Mouse (Mus musculus) stomach, postnatal 0 days (tissue): ENCODE data around the gene Slc26a10. TPM values are rescaled to one million over a fixed set of nuclear protein-coding genes. Genes with fewer than 3 reads are reported as not detected.
"Not testable (repeated sequence)": the region's sequence is repeated elsewhere in the genome, so short reads cannot be mapped to it uniquely, and the experiment has no call there.

Experiments used
- ATAC-seq: fragments of 200-750 bp; cut with Nextera tagmentation; 2 replicates; pipeline ENCODE4 v1.8.0; 2017; ENCODE audit not compliant: low FRiP score, low TSS enrichment
- DNase-seq: peaks from one replicate; pipeline ENCODE4 v3.0.0-alpha.2; 2016; ENCODE audit warnings: low spot score
- H3K27ac ChIP-seq: fragments of 300-500 bp; sonication (generic); replicated peaks from 2 replicates; pipeline ENCODE4 v1.5.1; 2014; ENCODE audit warnings: mild to moderate bottlenecking, control low read depth
- H3K27me3 ChIP-seq: fragments of 300-500 bp; sonication (generic); 2 replicates; pipeline ENCODE4 v1.6.1; 2014; ENCODE audit warnings: low read length; ENCODE audit not compliant: control insufficient read depth, insufficient read depth
- H3K36me3 ChIP-seq: fragments of 300-500 bp; sonication (generic); 2 replicates; pipeline ENCODE4 v1.6.1; 2014; ENCODE audit warnings: low read length, mixed read lengths; ENCODE audit not compliant: control insufficient read depth, insufficient read depth
- H3K4me1 ChIP-seq: fragments of 300-500 bp; sonication (generic); replicated peaks from 2 replicates; pipeline ENCODE4 v1.6.1; 2014; ENCODE audit warnings: antibody characterized with exemption; ENCODE audit not compliant: control insufficient read depth, insufficient read depth
- H3K4me2 ChIP-seq: fragments of 300-500 bp; sonication (generic); replicated peaks from 2 replicates; pipeline ENCODE4 v1.6.1; 2014; ENCODE audit warnings: low read depth, mild to moderate bottlenecking, control low read depth, moderate library complexity
- H3K4me3 ChIP-seq: fragments of 300-500 bp; sonication (generic); 2 replicates; pipeline ENCODE4 v1.5.1; 2014; ENCODE audit warnings: low read depth, low read length, control low read depth
- H3K9ac ChIP-seq: fragments of 300-500 bp; sonication (generic); 2 replicates; pipeline ENCODE4 v1.6.1; 2014; ENCODE audit warnings: mild to moderate bottlenecking, low read length, control low read depth, mixed read lengths
- H3K9me3 ChIP-seq: fragments of 300-500 bp; sonication (generic); 2 replicates; pipeline ENCODE4 v1.6.1; 2016; ENCODE audit warnings: low read length; ENCODE audit not compliant: control insufficient read depth
- CTCF ChIP-seq: IDR thresholded peaks from 2 replicates; pipeline ENCODE4 v1.5.1; 2016; ENCODE audit warnings: antibody characterized with exemption, low read depth, mild to moderate bottlenecking, moderate library complexity
- EP300 ChIP-seq: optimal IDR thresholded peaks from 2 replicates; pipeline ENCODE3; 2016; ENCODE audit warnings: antibody characterized with exemption
- WGBS: fragments of 180-500 bp; shearing (Covaris S2); extraction: QIAGEN DNeasy Blood & Tissue Kit; methylation state at CpG from one replicate; pipeline ENCODE4 v1.1.7; 2014; 5-methylcytosine and 5-hydroxymethylcytosine counted together
- polyA plus RNA-seq: library from polyadenylated mRNA; unstranded; fragments of >200 nt; fragmentation: Nextera tagmentation; extraction: Ambion mirVana; gene quantifications from 2 replicates; pipeline ENCODE4 v1.2.1, GENCODE M21; 2015

The Slc26a10 gene
- polyA plus RNA-seq, 1 experiment from 2014 or later: 0.70 TPM

DNA sequence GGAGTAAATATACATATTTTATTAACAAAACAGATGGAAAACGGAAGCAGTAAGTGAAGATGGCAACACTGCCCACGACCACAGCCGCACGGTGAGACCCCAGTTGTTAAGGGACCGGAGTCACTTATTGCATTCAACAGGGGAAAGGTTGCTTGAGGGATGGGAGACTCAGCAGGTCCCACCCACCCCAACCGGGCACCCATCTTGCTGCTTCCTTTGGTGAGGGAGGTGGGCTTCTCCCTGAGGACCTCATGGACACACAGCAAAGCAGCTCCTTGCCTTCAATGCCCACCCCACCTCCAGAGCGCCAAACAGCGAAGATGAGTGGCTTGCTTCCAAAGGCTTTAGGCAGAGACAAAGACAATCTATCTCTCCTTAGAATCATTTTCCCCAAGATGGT is 16.7 kb upstream of the Slc26a10 start:
- no peak overlapping the region for H3K4me2 ChIP-seq

DNA sequence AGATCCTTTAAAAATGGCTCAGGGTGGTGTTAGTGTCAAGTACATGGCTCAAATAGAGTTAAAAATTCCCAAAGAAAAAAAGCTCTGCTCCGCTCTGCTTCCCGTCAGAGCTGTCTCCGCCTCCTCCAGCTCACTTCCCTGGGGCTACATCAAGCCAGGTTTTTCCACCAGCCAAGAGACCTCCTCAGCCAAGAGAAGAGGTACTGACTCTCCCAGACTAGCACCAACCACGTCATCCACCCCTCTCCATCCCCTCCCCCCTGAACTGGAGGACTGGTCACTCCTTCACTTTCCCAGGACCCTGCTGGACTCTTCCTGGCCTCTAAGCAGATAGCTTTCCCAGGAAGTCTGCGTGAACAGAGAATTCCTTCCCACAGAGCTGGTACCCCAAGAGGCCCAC is 15.9 kb upstream of the Slc26a10 start:
- no peaks in the 10 kb centered on the region for H3K9me3 ChIP-seq
- H3K4me2 ChIP-seq: peak overlapping the region; percentile 97
- no peak for TF ChIP-seq EP300
- no peak for TF ChIP-seq CTCF
- DNase-seq (peak; percentile 50), ATAC-seq (peak; percentile 78)
- WGBS: 9% methylated on average over 5 of the region's 5 CpGs
- no peaks in the 10 kb centered on the region for H3K4me1 ChIP-seq
- peak overlapping the region; percentile 84 for H3K4me3 ChIP-seq
- peaks cover 5% of the 10 kb centered on the region; the same call in 1 of the 2 replicates for H3K36me3 ChIP-seq
- no peaks in the 10 kb centered on the region for H3K27me3 ChIP-seq
- peak overlapping the region; percentile 94 for H3K27ac ChIP-seq
- no peak overlapping the region for H3K9ac ChIP-seq

More for the DNA sequence above, 16.7 kb upstream of the Slc26a10 start:
- 87% methylated on average over 8 of the region's 8 CpGs for WGBS
- H3K4me3 ChIP-seq: no peak overlapping the region
- H3K36me3 ChIP-seq: peaks cover 5% of the 10 kb centered on the region; the same call in 1 of the 2 replicates
- no peaks in the 10 kb centered on the region for H3K9me3 ChIP-seq
- no peaks in the 10 kb centered on the region for H3K27me3 ChIP-seq
- ATAC-seq: no peak
- no peaks in the 10 kb centered on the region for H3K4me1 ChIP-seq
- no peak overlapping the region for H3K9ac ChIP-seq
- DNase-seq: no peak
- H3K27ac ChIP-seq: 0 out of 2 replicates have a peak overlapping the region, but pooled peaks have one; percentile 13
- no peak for TF ChIP-seq CTCF
- TF ChIP-seq EP300: no peak

DNA sequence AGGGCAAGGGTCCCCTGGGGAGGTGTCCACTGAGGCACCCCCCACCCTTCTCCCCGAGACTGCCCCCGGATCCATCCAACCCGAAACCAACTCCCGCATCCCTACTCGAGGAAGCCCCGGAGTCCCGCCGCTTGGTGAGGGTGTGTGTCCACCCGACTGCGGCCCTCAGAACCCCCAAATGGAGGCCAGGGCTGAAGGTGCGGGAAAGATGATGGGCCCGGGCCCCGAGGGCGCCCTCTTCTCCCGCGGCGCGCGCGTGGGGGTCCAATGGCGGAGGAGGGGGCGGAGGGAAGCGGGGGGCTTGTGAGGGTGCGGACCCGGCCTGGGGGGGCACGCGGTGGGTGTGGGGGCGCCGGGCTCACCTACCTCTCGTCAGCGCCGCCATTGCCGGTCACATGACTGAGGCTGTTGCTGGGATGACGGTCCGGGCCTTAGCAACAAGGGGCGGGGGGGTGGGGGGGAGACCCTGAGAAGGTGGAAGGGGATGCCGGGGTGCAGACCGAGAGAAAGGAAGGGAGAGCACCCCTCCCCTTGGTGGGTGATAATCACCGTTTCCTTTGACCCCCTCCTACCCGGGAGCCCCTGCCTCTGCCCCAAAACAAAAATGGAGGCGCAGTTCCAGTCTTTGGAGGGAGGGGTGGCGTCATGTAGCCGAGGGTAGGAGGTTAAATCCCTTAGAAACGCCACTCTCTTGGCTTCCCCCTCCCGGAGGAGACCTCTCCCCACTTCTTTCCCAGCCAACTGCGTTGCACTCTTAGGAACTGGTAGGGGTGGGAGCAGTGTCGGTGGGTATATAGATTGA is 15.1 kb upstream of the Slc26a10 start, which contains the start of gene Dtx3:
Gene Dtx3, minus strand, starts transcription at position 401 of the 802 bp plus-strand sequence.
- peak; percentile 61 for DNase-seq
- ATAC-seq: peak; percentile 36
- under 1% methylated on average over 28 of the region's 47 CpGs for WGBS

DNA sequence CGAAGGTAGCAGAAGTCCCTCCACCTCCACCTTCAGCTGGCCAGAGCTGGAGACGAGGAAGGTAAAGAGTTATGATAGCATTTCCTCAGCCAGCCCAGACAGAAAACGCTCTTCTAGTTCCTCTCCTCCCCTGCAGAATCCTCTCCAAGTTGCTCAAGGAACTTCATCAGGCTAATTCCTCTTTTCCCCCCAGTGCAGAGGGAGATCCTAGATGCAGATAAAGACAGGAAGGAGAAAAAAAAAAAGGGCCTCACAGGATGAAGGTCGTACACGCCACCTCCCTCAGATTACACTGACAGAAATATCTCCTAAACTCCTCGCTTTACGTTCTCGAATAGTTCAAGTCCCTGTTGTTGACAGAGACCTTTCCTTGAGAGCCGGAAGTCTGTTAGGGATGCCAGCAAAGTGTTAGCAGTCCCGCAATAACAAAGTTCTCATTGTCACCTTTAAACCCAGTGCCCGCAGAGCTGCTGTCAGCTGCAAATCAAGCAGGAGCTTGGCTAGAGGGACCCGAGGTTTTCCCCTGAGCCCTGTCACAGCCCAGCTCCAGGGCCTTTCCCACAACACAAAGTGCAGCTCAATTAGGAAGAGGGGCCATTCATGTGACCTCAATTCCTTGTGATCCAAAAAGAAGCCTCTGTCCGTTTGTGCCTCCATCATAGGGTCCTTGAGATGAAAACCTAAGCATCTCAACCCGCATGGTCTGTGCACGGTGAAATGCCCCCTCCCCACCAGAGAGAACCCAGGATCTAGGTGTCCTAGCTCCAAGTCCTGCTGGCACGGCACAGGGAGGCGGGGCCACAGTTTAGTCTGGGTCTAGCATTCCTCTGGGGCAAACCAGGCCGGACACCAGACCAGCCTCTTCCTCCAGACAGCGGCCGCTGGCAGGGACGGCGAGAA is 14.2 kb upstream of the Slc26a10 start:
- Histone ChIP-seq H3K4me1 (no peaks in the 10 kb centered on the region; the same call in 1 of the 2 replicates), H3K4me3 (peak overlapping the region; percentile 84), H3K27ac (peak overlapping the region; percentile 94), H3K9ac (peak overlapping the region; percentile 83), H3K9me3 (no peaks in the 10 kb centered on the region), H3K4me2 (peak overlapping the region; percentile 97), H3K36me3 (peaks cover 5% of the 10 kb centered on the region; the same call in 1 of the 2 replicates), H3K27me3 (no peaks in the 10 kb centered on the region)
- DNase-seq (peak; percentile 64), ATAC-seq (peak; percentile 35)
- 10% methylated on average over 22 of the region's 22 CpGs for WGBS
- TF ChIP-seq EP300 (no peak), CTCF (no peak)

More for the DNA sequence above, 15.1 kb upstream of the Slc26a10 start, which contains the start of gene Dtx3:
- TF ChIP-seq EP300 (no peak), CTCF (no peak)
- no peaks in the 10 kb centered on the region for H3K9me3 ChIP-seq
- H3K9ac ChIP-seq: peak within 1 kb of the TSS; percentile 83
- H3K4me3 ChIP-seq: peak within 1 kb of the TSS; percentile 84
- H3K27me3 ChIP-seq: no peaks in the 10 kb centered on the region
- no peaks in the 10 kb centered on the region; the same call in 1 of the 2 replicates for H3K4me1 ChIP-seq
- peak within 1 kb of the TSS; percentile 94 for H3K27ac ChIP-seq
- H3K36me3 ChIP-seq: peaks cover 5% of the 10 kb centered on the region; the same call in 1 of the 2 replicates
- H3K4me2 ChIP-seq: peak within 1 kb of the TSS; percentile 97

DNA sequence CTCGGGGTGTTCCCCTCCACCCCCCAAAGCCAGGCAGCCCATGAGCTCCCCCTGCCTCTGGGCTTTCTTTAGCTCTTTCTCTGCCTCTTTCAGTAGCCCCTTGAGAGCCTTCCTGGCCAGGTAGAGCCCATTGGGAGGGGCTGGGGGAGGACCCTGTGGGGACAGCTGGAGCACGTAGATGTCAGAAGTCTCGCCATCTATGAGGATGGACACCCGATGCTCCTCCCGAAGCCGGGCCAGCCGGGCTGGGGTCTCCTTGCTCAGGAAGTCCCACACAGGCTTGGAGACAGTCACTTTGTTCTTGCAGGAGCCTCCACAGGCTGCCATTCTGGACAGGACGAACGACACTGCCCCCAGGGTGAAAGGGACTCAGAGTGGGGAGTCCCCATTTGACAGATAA is 12.6 kb upstream of the Slc26a10 start:
- Histone ChIP-seq H3K36me3 (peaks cover 5% of the 10 kb centered on the region; the same call in 1 of the 2 replicates), H3K27me3 (no peaks in the 10 kb centered on the region), H3K9ac (no peak overlapping the region), H3K4me1 (no peaks in the 10 kb centered on the region; the same call in 1 of the 2 replicates), H3K4me3 (no peak overlapping the region), H3K27ac (no peak overlapping the region), H3K4me2 (no peak overlapping the region), H3K9me3 (no peaks in the 10 kb centered on the region)
- TF ChIP-seq EP300 (no peak), CTCF (no peak)
- WGBS: 84% methylated on average over 8 of the region's 9 CpGs
- DNase-seq (no peak), ATAC-seq (no peak)

DNA sequence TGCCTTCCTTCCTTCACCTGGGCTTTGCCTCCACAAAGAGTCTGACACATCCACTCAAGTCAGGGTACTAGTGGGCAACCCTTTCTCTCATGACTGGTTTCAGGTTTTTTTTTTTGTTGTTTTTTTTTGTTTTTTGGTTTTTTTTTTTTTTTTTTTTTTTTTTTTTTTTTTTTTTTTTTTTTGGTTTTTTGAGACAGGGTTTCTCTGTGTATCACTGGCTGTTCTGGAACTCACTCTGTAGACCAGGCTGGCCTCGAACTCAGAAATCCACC is 11.5 kb upstream of the Slc26a10 start:
- not testable (repeated sequence) for ATAC-seq, DNase-seq
- 81% methylated on average over 1 of the region's 1 CpGs for WGBS

More for the DNA sequence above, 11.5 kb upstream of the Slc26a10 start:
- H3K4me2 ChIP-seq, H3K36me3 ChIP-seq, H3K4me3 ChIP-seq, H3K27me3 ChIP-seq, H3K4me1 ChIP-seq, H3K9ac ChIP-seq, H3K27ac ChIP-seq, H3K9me3 ChIP-seq: not testable (repeated sequence)
